Mouse (Mus musculus) erythroid progenitor cell, adult 5-6 weeks (primary cell): Measurements from ENCODE around the gene Gm30083. TPM values are rescaled to one million over a fixed set of nuclear protein-coding genes. Genes with fewer than 3 reads are reported as not detected.

Source experiments
- ATAC-seq: replicated peaks from 2 replicates; pipeline ENCODE4 v1.8.0; 2016; ENCODE audit warnings: moderate number of reproducible peaks, mild to moderate bottlenecking, moderate TSS enrichment, inconsistent platforms; ENCODE audit not compliant: poor library complexity, low FRiP score, severe bottlenecking
- total RNA-seq, 2 experiments: library from RNA; stranded (forward) in 1 of 2; stranded (reverse) in 1 of 2; fragments of 150-400 nt in 1 of 2; fragments of 186-747, 209-891 nt in 1 of 2; gene quantifications; 2 replicates each; pipeline versions ENCODE4 v1.2.3 to v1.2.4; 2015 to 2017; ENCODE audit warnings: low replicate concordance in 2 of 2

The Gm30083 gene
- total RNA-seq, 2 experiments from 2014 or later, result not detected

- no peak for ATAC-seq
Measured at GRCm38 (mm10) chr14:33972679-33973078, 42.3 kb downstream of the Gm30083 start.

- ATAC-seq, result no peak
Measured at GRCm38 (mm10) chr14:33965675-33966074, 49.3 kb downstream of the Gm30083 start.

- no peak for ATAC-seq
Measured at GRCm38 (mm10) chr14:33959341-33959740, 55.6 kb downstream of the Gm30083 start.

- ATAC-seq, result no peak
Measured at GRCm38 (mm10) chr14:33958841-33959240, 56.1 kb downstream of the Gm30083 start.

- no peak for ATAC-seq
Measured at GRCm38 (mm10) chr14:33958186-33958585, 56.8 kb downstream of the Gm30083 start.

- ATAC-seq, result no peak
Measured at GRCm38 (mm10) chr14:33956055-33956454, 58.9 kb downstream of the Gm30083 start.

- no peak for ATAC-seq
Measured at GRCm38 (mm10) chr14:33953761-33954160, 61.2 kb downstream of the Gm30083 start, which contains the start of gene Rbp3. Rbp3 (plus strand) TSS chr14:33954003.

- ATAC-seq, result no peak
Measured at GRCm38 (mm10) chr14:33952233-33952981, 62.6 kb downstream of the Gm30083 start.

GRCm38 (mm10) chr14:33946125-33946524, 68.9 kb downstream of the Gm30083 start:
- no peak for ATAC-seq

- no peak for ATAC-seq
Measured at GRCm38 (mm10) chr14:33942222-33942621, 72.8 kb downstream of the Gm30083 start.

GRCm38 (mm10) chr14:33940739-33941138, 74.2 kb downstream of the Gm30083 start, which contains the start of gene Gdf2:
Gdf2 (plus strand) TSS chr14:33941039.
- ATAC-seq, result no peak

- no peak for ATAC-seq
Measured at GRCm38 (mm10) chr14:33939117-33939516, 75.9 kb downstream of the Gm30083 start.

Other genes starting within 250 kb of the Gm30083 start
- not detected in 2 replicates for gene Gdf10, start 91.6 kb downstream of the Gm30083 start, total RNA-seq (2015; ENCODE audit: low replicate concordance)
- not detected in 2 replicates for gene Gdf10, start 91.6 kb downstream of the Gm30083 start, total RNA-seq (2017; ENCODE audit: low replicate concordance)
- not detected in 2 replicates for gene Gdf2, start 74.1 kb downstream of the Gm30083 start, total RNA-seq (2015; ENCODE audit: low replicate concordance)
- not detected in 2 replicates for gene Gdf2, start 74.1 kb downstream of the Gm30083 start, total RNA-seq (2017; ENCODE audit: low replicate concordance)
- gene Rbp3, start 61.2 kb downstream of the Gm30083 start, total RNA-seq (2015; ENCODE audit: low replicate concordance), result not detected in 2 replicates
- not detected in 2 replicates for gene Rbp3, start 61.2 kb downstream of the Gm30083 start, total RNA-seq (2017; ENCODE audit: low replicate concordance)
- gene Zfp488, start 36.4 kb downstream of the Gm30083 start, total RNA-seq (2015; ENCODE audit: low replicate concordance), result 0.84 TPM in 1 of 2 replicates, not detected in the other
- gene Zfp488, start 36.4 kb downstream of the Gm30083 start, total RNA-seq (2017; ENCODE audit: low replicate concordance), result not detected in 2 replicates
- gene Gm5460, start 1.6 kb upstream of the Gm30083 start, total RNA-seq (2015; ENCODE audit: low replicate concordance), result not detected in 2 replicates
- gene Gm5460, start 1.6 kb upstream of the Gm30083 start, total RNA-seq (2017; ENCODE audit: low replicate concordance), result not detected in 2 replicates
- gene Antxrl, start 37.5 kb upstream of the Gm30083 start, total RNA-seq (2015; ENCODE audit: low replicate concordance), result not detected in 2 replicates
- not detected in 2 replicates for gene Antxrl, start 37.5 kb upstream of the Gm30083 start, total RNA-seq (2017; ENCODE audit: low replicate concordance)
- not detected in 2 replicates for gene Anxa8, start 70.8 kb upstream of the Gm30083 start, total RNA-seq (2015; ENCODE audit: low replicate concordance)
- gene Anxa8, start 70.8 kb upstream of the Gm30083 start, total RNA-seq (2017; ENCODE audit: low replicate concordance), result not detected in 2 replicates
- not detected in 2 replicates for gene A630023A22Rik, start 87.6 kb upstream of the Gm30083 start, total RNA-seq (2015; ENCODE audit: low replicate concordance)
- gene A630023A22Rik, start 87.6 kb upstream of the Gm30083 start, total RNA-seq (2017; ENCODE audit: low replicate concordance), result not detected in 2 replicates
- not detected in 2 replicates for gene Npy4r, start 137.3 kb upstream of the Gm30083 start, total RNA-seq (2015; ENCODE audit: low replicate concordance)
- gene Npy4r, start 137.3 kb upstream of the Gm30083 start, total RNA-seq (2017; ENCODE audit: low replicate concordance), result not detected in 2 replicates
- not detected in 2 replicates for gene Gprin2, start 186.5 kb upstream of the Gm30083 start, total RNA-seq (2015; ENCODE audit: low replicate concordance)
- gene Gprin2, start 186.5 kb upstream of the Gm30083 start, total RNA-seq (2017; ENCODE audit: low replicate concordance), result not detected in 2 replicates
- gene Syt15, start 204.4 kb upstream of the Gm30083 start, total RNA-seq (2015; ENCODE audit: low replicate concordance), result not detected in 2 replicates
- not detected in 2 replicates for gene Syt15, start 204.4 kb upstream of the Gm30083 start, total RNA-seq (2017; ENCODE audit: low replicate concordance)